Mouse (Mus musculus): ENCODE results near the gene Tinf2.
A peak's percentile ranks its signal among the peaks of the same experiment; 100 is the strongest.

Tinf2 gene

GRCm38 (mm10) chr14:55681160-55682117, at the start of gene Tinf2:
Gene Tinf2 (minus strand): TSS chr14:55681820.
- DNase-seq (ENCODE audit: low spot score): peak; percentile 84

GRCm38 (mm10) chr14:55730531-55731032, 49.0 kb upstream of the Tinf2 start:
- DNase-seq (ENCODE audit: low spot score): no peak

GRCm38 (mm10) chr14:55730116-55730515, 48.5 kb upstream of the Tinf2 start:
- no peak for DNase-seq (ENCODE audit: low spot score)

GRCm38 (mm10) chr14:55727889-55728685, 46.5 kb upstream of the Tinf2 start:
- no peak for DNase-seq (ENCODE audit: low spot score)

GRCm38 (mm10) chr14:55726261-55726660, 44.6 kb upstream of the Tinf2 start:
- no peak for DNase-seq (ENCODE audit: low spot score)

- DNase-seq (ENCODE audit: low spot score): no peak
These were observed 42.8 kb upstream of the Tinf2 start for GRCm38 (mm10) chr14:55724411-55724871.

GRCm38 (mm10) chr14:55723433-55723832, 41.8 kb upstream of the Tinf2 start:
- no peak for DNase-seq (ENCODE audit: low spot score)

- DNase-seq (ENCODE audit: low spot score): no peak
These were observed 40.9 kb upstream of the Tinf2 start for GRCm38 (mm10) chr14:55722438-55722945.

GRCm38 (mm10) chr14:55721700-55722437, 40.2 kb upstream of the Tinf2 start, which contains the start of gene Rabggta:
Gene Rabggta (minus strand): TSS chr14:55722263.
- DNase-seq (ENCODE audit: low spot score): peak; percentile 79

GRCm38 (mm10) chr14:55721076-55721475, 39.5 kb upstream of the Tinf2 start:
- no peak for DNase-seq (ENCODE audit: low spot score)

- no peak for DNase-seq (ENCODE audit: low spot score)
These were observed 39.0 kb upstream of the Tinf2 start for GRCm38 (mm10) chr14:55720666-55721065.

GRCm38 (mm10) chr14:55719737-55720136, 38.1 kb upstream of the Tinf2 start:
- DNase-seq (ENCODE audit: low spot score): no peak

- DNase-seq (ENCODE audit: low spot score): no peak
These were observed 35.3 kb upstream of the Tinf2 start for GRCm38 (mm10) chr14:55716884-55717283.

- no peak for DNase-seq (ENCODE audit: low spot score)
These were observed 34.7 kb upstream of the Tinf2 start for GRCm38 (mm10) chr14:55716271-55716670.

GRCm38 (mm10) chr14:55714893-55715292, 33.3 kb upstream of the Tinf2 start:
- DNase-seq (ENCODE audit: low spot score): no peak

- no peak for DNase-seq (ENCODE audit: low spot score)
These were observed 32.1 kb upstream of the Tinf2 start, which contains the start of gene Tgm1 for GRCm38 (mm10) chr14:55713729-55714122. Gene Tgm1 (minus strand): TSS chr14:55713926.

GRCm38 (mm10) chr14:55713007-55713728, 31.5 kb upstream of the Tinf2 start:
- no peak for DNase-seq (ENCODE audit: low spot score)

- DNase-seq (ENCODE audit: low spot score): no peak
These were observed 30.2 kb upstream of the Tinf2 start for GRCm38 (mm10) chr14:55711786-55712185.

GRCm38 (mm10) chr14:55709509-55709908, 27.9 kb upstream of the Tinf2 start:
- no peak for DNase-seq (ENCODE audit: low spot score)

- no peak for DNase-seq (ENCODE audit: low spot score)
These were observed 25.8 kb upstream of the Tinf2 start for GRCm38 (mm10) chr14:55707397-55707796.

All from ovary, postnatal 10 days (tissue).